Mouse (Mus musculus) regulatory T cell (primary cell): ENCODE data around the gene Tjp1.

Source experiments
- in situ Hi-C: fragments of 300-600 bp; cut with MboI, MseI; formaldehyde crosslinking; loops from one replicate; pipeline ENCODE4 v1.15.1; 2025; ENCODE audit warnings: high pct_unique_total_duplicates

Gene Tjp1

DNA sequence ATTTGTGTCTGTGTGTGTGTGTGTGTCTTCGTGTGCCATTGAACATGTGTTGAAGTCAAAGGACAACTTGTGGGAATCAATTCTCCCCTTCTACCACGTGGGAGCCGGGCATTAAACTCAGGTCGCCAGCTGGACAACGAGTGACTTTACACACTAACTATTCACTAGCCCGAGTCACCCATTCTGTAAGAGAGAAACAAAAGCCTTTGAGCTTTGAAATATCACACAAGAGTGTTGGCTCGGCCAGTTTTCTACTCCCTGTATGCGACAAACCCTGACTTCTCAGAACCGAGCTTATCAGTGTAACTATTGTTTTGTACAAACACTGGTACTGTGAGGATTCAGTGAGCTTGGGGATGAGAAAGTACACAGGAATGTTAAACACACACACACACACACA lies 134.6 kb downstream of the Tjp1 start:
- in situ Hi-C loops, result no loop called here

DNA sequence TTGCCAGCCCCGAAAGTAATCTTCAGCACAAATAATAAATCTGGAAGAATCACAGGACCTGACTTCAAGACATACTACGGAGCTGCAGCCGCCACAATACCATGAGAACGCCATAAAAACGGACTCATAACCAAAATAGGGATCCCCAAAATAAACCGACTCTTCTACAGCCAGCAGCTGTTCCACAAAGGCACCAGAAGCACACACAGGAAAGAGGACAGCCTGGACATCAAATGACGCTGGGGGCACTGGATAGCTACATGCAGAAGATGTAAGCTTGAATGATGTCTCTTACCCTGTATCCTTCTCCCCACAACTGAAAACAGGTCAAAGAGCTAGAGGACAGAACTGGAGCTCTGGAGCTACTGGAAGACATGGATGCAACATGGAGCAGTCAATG lies 138.0 kb downstream of the Tjp1 start:
- in situ Hi-C loops, result no loop called here

DNA sequence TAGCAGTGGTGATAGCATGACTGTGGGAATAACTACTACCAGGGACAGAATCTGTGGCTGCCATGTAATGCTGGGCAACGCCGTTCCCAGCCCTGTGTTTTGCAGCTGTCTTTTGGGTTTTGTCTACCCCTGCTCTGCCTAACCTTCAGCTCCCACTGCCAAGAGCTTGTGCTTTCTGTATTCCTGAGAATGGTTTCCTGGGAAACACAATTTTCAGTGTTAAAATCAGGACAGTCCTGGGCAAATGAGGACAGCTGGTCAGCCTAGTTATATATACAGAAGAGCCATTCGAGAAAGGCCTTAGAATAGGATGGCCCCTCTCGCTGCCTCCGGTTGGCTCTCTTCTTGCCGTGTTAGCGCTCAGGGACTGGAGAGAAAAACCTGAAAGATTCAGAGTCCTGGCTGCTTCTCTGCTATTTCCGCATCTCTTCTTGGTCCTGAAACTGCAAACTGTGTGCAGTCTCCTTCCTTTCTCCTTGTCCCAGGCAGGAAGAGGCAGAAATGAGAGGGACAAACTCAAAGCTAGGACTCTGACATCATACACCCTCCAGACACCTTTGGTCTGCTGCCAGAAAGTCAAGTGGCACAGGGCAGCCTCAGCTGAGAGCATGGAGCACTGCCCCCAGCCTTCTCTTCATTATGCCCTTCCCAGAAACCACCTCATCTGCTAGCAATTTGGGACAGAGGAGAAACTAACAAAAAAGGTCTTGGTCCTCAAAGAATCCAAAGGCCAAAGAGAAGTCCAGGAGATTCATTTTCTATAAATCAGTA lies 139.2 kb downstream of the Tjp1 start:
- in situ Hi-C loops, result no loop called here

DNA sequence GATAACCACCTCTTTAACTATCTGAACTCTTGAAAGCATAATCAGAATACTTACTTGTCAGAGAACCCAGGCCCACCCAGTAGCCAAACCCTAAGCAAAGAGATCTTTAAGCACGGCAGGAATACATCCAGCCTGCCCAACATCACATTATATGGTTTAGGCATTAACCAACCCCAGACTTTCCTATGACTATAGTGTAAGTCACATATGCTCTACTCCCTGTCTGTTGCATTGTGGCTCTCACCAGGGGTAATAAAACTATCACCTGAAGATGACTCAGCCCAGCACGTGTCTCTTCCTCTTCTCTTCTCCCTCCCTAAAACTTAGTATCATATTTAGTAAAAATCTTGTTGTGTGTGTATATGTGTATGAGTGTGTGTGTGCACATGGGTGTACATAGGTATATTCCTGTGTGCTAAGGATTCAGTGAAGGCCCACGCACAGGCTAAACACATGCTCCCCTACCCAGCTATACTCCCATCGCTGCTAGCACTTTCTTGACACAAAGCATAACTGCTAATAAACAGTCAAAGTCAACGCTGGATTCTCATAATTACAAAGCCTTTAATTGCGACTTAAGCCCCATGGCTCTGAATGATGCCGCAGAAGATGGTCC lies 139.9 kb downstream of the Tjp1 start:
- in situ Hi-C loops, result no loop called here

DNA sequence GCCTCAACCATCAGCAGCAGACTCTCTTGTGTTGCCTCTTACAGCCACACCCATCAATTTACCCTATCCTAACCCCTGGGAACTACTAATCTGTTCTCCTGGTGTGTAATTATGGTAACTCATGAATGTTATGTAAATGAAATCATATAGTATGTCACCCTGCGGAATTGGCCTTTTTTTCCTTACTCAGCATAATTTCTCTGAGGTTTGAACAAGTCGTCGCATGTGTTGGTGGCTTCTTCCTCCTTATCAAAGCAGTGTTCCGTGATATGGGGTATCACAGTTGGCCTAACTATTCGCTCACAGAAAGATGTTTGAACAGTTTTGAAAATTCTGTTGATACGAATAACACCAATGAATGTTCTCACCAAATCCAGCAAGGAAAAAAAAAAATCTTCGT lies 142.8 kb downstream of the Tjp1 start:
- in situ Hi-C loops, result no loop called here

DNA sequence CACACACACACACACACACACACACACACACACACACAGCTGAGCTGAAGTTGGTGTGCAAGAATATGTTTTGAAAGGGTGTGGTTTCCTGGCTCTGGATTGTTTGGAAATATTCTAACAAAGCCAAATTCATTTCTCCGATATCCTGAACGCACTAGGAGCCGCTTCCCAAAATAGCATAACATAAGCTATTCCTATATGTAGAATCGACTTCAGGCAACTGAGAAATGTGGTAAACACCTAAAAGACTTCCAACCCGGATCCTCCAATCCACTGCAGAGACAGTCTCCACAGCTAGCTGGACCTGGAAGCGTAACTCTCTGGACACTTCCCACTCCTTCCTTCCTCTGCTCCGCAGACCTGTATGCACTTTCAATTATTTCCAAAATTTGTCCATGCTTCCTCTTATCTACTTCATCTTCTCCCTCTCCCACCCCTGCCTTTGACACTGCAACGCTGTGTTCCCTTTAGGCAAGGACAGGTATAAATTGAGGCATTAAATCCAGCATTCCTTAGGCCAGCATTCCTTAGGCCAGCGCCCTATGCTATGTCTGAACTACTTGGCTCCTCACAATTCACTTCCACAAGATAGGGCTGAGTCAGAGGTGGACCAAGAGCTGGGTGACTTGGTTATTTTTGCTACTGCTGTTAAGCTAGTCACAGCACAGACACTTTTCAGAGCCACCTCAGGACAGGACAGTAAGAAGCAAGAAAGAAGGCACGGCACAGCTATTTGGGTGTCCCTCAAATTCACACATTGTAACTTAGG lies 144.9 kb downstream of the Tjp1 start:
- in situ Hi-C loops, result no loop called here

DNA sequence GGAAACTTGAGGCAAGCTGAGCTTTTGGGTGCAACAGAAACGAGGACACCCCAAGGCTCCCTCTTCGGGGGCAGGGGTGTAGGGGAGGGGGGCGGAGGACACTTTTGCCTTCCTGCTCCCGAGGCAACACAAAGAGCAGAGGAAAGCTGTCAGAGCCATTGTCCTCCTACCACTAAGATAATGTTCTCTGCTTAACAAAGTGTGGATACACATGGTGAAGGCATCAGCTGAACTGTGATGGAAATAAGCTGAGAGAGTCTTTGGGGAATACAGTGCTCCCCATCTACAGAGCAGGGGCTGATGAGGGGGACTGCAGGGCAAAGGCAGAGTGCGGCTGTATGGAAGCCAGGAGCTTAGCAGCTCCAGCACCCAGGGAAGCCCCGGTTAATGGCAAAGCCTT lies 145.7 kb downstream of the Tjp1 start:
- in situ Hi-C loops, result no loop called here

DNA sequence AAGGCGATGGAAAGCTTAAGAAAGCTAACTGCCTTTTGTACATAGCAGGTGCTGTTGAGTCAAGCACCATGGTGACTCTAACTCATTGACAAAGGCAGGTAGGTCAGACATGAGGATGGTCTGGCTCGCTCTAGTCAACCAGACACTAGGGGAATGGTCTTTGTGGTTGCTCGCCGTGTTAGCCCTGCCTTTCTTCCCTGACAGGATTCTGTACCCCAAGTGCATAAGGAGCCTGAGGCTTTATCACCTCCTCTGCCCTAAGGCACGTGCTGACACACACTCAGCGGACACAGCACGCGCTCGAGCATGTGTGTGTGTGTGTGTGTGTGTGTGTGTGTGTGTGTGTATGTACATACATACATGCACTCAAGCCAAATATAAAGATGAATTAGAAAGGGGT lies 146.9 kb downstream of the Tjp1 start:
- in situ Hi-C loops, result no loop called here

DNA sequence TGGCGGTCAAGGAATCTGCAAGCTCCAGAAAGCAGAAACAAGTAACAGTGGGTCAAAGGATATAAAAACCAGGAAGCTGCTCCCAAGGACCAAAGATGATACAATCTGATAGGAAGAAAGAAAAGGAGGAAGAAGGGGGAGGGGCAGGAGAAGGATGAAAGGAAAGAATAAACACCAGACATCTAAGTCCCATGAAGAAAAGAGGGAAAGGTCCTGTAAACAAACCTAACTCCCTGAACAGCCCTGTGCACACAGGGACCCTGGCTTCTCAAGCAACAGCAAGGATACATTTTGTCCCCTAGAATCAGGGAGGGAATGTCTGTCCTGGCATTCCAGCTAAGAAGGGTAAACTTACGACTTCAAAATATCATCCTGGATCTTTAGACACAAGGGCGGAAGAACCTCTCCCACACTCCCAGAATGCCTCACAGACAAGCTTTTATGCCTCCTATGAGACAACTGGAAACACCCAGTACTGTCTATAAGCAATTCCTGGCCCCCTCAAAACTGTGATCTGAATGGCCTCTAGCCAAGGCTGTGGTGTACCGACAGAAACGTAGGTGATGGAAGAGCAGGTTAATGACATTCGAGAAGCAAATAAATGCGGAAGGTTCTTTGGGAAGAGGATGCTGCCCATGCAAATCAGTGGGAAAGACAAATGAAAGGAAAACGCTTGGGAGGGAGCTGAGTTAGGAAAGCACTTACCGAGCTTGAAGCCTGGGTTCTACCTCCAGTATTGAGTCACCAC lies 148.6 kb downstream of the Tjp1 start:
- in situ Hi-C loops, result no loop called here

DNA sequence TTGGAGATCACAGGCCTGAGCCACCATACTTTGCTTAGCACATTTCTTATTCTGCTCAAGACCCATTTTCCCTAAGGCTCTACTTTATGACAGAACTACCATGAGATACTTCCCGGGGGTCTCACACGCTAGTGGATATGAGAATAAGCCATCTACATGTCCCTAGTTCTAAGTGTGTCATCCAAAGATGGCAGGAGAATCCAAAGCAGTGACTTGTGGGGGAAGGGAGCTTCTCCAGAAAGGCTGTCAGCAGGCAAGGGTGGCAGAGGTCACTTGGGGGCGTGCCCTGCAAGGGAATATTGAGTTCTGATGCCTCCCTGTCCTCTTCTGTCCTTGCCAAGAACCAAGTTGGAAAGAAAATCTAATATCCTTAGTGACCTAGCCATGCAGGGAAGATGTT lies 150.1 kb downstream of the Tjp1 start:
- in situ Hi-C loops, result no loop called here

DNA sequence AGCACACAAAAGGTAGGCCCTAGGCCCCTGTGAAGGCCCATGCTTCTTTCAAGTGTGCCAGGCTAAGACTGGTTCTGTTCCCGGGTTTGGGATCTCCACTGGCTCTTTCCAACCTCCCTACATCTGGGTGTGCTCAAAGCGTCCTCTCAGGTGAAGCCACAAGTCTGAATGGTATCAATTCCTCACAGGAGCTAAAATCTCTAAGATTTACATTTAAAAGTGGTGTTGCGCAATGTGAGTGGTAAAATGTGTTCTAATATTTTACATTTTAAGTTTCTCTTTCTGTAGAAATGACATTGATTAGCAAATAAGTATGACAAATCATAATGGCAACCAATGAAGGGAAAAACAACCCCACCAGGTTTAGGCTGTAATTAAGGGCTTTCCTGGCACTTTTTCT lies 152.0 kb downstream of the Tjp1 start:
- in situ Hi-C loops, result no loop called here

DNA sequence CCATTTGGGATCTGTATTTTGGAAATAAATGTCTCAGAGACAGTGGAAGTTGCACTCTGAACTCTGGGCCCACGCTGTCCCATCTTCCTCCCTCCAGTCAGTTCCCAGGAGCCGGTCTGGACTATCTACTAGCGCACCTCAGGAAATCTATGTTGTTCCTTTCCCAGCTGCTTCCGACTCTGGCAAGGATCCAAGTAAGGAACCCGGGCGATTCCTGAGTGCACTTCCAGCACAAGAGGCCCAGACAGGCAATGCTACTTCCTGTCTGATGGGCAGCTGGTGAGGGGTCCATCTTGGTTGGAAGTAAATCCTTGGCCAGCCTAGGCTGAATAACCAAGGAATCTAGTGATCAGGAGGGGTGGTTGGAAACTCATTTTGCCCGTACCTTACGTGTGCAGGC lies 152.4 kb downstream of the Tjp1 start:
- in situ Hi-C loops, result no loop called here

DNA sequence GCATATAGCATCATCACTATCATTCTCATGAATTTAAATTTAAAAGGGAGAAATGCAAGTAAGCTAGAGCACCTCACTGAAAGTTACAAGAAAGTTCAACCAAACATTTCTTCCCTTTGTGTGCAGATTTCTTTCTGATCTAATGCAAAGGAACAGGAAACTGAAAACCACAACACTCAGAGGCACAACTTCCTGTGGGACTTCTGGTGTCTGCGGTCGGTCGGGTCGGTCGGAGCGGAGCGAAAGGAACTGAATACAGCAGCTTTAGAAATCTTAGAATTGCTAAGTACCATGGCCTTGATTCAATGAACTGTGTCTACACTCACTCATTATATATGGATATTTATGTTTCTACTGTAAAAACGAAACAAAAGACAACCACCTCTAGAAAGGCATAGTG lies 154.2 kb downstream of the Tjp1 start:
- in situ Hi-C loops, result no loop called here

DNA sequence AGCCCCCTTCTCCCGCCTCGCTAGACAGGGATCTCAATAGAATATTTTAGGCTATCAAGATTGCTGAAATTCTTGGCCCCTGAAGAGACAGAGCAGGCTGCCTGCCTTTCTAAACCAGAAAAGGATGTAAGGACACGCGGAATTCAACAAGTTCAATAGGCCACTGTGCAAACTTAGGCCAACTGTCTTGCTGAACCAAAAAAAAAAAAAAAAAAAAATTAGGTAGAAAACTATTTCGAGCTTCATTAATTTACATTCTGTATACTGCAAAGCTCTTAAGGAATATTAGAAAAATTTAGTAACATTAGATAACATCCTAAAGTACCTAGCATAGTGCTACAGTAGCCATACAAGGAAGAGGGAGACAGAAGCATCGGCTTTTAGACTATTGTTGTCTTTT lies 155.8 kb downstream of the Tjp1 start:
- in situ Hi-C loops, result no loop called here

DNA sequence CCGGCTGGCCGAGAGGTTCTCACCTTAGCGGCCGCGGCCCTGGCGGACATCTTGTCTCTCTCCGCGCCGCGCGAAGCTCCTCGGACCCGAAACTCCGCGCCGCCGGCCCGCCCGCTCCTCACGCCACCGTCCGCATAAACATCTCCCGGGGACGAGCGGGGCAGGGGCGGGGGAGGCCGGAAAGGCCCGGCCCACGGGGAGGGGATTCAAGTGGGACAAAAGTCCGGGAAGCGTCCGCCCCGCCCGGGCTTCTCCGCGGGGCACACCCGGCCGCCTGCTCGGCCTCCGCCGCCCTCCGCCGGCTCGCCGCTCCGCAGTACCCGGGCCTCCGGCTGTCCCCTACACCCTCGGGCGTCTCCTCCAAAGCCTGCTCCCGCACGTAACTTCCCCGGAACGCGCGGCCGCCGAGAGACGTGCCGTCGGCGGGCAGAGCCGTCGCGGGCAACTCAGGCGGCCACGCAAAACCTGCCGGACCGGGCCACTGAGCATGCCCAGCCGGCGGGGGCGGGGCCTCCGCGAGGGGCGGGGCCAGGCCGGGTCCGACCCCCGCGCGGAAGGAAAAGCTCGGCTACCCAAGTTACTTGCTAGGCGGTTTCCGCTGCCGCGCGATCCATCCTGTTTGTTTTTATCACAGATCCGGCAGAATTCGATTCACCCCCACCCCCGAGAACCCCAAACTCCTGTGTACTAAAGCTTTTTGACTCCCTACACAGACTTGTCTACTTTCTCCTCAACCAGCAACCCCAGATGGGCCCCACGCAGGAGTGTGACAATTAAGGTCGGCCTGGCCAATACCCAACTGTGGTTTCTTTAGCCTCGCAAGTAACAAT lies 156.6 kb downstream of the Tjp1 start:
- in situ Hi-C loops, result no loop called here

DNA sequence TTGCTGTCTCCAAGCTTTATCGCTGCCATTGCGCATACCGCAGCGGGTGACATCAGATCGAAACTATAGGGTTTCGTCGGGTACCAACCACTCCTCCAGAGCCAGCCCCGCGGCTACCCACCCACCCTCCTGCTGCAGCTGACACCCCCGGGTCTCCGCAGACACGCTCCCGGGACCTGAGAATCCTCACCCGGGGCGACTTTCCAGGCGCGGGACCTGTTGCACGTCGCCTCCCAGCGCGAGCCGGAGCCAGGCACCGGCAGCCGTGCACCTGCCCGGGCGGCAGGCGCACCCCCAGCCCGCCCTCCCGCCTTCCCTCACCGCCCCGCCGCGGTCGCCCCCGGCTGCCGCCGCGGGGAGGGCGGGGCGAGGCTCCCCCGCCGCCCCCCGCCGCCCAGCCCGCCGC lies 157.2 kb downstream of the Tjp1 start:
- in situ Hi-C loops, result no loop called here

DNA sequence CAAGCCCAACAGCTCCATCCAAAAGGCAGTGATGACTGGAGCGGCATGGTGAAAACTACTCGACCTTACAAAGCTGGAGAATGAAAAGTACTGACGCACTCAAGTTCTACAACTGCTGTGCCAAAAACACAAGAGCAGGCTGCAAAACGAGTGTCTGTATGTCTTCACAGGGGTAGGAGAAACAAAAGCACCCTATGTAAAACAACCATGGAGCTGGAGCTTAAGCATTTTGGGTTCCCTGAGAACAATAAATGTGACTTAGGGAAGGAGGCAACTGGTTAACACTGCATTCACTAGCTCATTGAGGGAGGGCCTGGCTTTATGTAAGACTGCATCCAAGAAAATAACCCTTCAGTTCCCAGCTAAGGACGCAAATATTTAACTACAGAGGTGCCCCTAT lies 158.5 kb downstream of the Tjp1 start:
- in situ Hi-C loops, result no loop called here

DNA sequence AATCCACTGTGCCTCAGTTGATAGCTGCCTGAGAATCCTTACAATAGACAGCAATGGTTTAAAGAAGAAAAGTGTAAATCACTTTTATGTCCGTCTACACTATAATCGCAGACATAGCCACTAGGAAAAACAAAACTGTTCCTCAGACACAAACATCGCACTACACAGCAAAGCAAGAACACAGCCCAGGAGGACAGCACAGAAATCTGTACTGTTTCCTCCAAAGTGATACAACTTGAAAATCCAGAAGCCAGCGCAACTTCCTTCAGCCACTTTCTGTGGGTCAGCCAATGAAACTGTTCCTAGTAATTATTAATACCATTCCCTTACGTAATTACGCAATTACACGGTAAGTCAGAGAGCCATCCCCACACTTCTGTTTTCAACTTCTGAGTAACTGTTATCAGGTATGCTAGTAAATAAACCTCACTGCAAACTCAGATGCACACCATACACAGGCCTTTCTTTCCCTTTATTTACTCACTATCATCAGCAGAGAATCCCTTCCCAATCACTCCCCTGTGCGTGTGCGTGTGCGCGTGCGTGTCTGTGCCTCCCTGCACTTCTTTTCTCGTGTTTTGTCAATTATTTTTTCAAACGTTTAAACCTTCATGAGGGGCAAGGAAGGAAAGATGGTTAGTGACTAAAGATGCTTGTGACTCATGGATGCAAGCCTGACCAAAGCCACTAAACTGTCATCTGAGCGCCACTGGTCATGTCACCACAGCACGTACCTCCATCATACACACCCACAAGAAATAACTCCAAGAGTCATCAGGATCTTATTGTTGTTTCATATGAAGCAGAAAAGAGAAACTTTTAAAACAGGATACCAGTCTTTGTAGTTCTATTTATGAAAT lies 160.0 kb downstream of the Tjp1 start:
- in situ Hi-C loops, result no loop called here

DNA sequence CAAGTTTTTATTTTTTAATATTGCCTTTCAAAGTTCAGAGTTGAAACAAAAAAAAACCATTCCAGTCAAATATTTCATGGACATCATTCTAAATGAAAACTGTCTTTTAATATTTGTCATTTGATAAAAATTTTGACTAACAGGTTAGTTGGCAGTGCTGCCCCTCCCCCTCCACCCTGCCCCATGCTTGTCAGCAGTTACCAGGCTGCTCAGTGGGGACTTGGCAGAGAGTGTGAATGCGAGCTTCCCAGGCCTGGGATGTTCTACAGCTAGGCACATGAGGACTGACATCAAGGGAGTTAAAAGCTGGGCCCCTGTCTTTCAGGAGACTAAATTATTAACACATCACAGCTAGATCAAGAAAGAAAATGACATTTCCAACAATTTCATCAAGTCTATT lies 161.4 kb downstream of the Tjp1 start:
- in situ Hi-C loops, result no loop called here

DNA sequence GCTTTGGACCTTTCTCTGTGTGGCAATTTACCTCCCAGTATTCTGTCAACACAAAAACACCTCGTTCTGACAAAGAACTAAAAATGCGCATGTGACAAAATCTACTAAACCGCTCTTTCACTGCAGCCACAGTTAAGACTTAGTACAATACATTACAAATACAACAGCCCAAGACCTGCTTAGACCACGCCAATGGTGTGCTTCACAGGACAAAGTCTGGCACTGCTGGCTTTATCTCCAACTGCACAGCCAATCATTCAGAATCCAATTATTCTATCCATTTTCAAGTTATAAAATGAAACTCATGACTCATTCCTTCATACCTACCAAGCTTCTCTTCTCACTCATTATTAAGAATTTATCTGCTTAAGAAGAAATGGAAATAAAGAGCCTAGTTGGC lies 162.0 kb downstream of the Tjp1 start:
- in situ Hi-C loops, result no loop called here
